In the genomic region with DNA sequence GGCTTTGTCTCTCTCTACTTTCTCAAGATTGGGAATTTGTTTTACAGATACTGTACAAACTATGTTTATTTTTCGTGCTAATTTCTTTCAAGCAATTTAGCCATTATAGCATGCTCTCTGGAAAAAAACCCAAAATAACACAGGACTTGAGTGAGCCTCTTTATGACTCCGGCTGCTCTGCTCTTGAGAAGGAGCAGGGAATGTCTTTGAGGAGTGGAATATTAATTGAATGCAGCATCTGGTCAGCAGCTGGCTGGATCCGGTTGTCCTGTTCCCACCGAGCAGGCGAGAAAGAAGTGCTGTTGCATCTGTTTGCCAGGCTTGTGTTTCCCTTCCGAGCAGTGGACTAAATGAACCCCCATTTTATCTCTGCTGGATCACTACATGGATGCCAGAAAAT, we compare ENCODE assay signal across 8 mouse cellular contexts.
DNase-seq lines count a peak whose midpoint lies in the region; ATAC-seq lines count a peak whose summit lies in the region.

No protein-coding gene starts in this region.

- H3K4me1 ChIP-seq in heart, embryonic 11.5 days (ENCODE audit: control insufficient read depth, insufficient read depth, low read length): no peaks in the 10 kb centered on the region
- peaks cover 34% of the 10 kb centered on the region for H3K4me1 ChIP-seq in forebrain, embryonic 13.5 days
- H3K4me1 ChIP-seq in midbrain, embryonic 15.5 days: peaks cover 29% of the 10 kb centered on the region

- H3K9me3 ChIP-seq in heart, embryonic 11.5 days (replicated peaks; ENCODE audit: control insufficient read depth, low read length): no peaks in the 10 kb centered on the region
- H3K9me3 ChIP-seq in forebrain, embryonic 13.5 days (replicated peaks): no peaks in the 10 kb centered on the region
- H3K9me3 ChIP-seq in midbrain, embryonic 15.5 days: no peaks in the 10 kb centered on the region

- 47% methylated on average over 6 of the region's 6 CpGs for WGBS in heart, embryonic 11.5 days (ENCODE audit: insufficient replicate concordance)
- WGBS in forebrain, embryonic 13.5 days: 6% methylated on average over 6 of the region's 6 CpGs
- 17% methylated on average over 6 of the region's 6 CpGs for WGBS in midbrain, embryonic 15.5 days

- peak; percentile 20 to 29 for DNase-seq in heart, adult 18-20 months
- peak; percentile 60 for DNase-seq in kidney, postnatal 10 days
- no peak for DNase-seq in spleen, postnatal 4 days (ENCODE audit: low spot score in 2 of 2)
- DNase-seq in adrenal gland, postnatal 25 days: no peak
- no peak for DNase-seq in c-Kit-positive CD71-positive TER-119-positive erythroid progenitor cells, embryonic 14.5 days (ENCODE audit: low spot score)

- H3K4me3 ChIP-seq in heart, embryonic 11.5 days (ENCODE audit: low read depth, low read length): no peak overlapping the region
- no peak overlapping the region for H3K4me3 ChIP-seq in forebrain, embryonic 13.5 days
- no peak overlapping the region for H3K4me3 ChIP-seq in midbrain, embryonic 15.5 days

- H3K27me3 ChIP-seq in heart, embryonic 11.5 days (ENCODE audit: control insufficient read depth, insufficient read depth, low read length): no peaks in the 10 kb centered on the region
- H3K27me3 ChIP-seq in forebrain, embryonic 13.5 days: peaks cover 59% of the 10 kb centered on the region
- 0 out of 2 replicates have a peak, but pooled peaks cover 4% of the 10 kb centered on the region for H3K27me3 ChIP-seq in midbrain, embryonic 15.5 days (replicated peaks)

- H3K9ac ChIP-seq in heart, embryonic 11.5 days (ENCODE audit: low read depth, low read length): no peak overlapping the region
- H3K9ac ChIP-seq in forebrain, embryonic 13.5 days: no peak overlapping the region
- H3K9ac ChIP-seq in midbrain, embryonic 15.5 days: no peak overlapping the region

- H3K4me2 ChIP-seq in heart, embryonic 11.5 days: no peak overlapping the region
- H3K4me2 ChIP-seq in forebrain, embryonic 13.5 days: peak overlapping the region; percentile 40
- H3K4me2 ChIP-seq in midbrain, embryonic 15.5 days: peak overlapping the region; percentile 30

- ATAC-seq in heart, embryonic 11.5 days (replicated peaks; ENCODE audit: insufficient number of reproducible peaks, low FRiP score, low TSS enrichment): no peak
- peak; percentile 30; the same call in 1 of the 2 replicates for ATAC-seq in forebrain, embryonic 13.5 days
- ATAC-seq in midbrain, embryonic 15.5 days (replicated peaks): peak; percentile 41; the same call in 1 of the 2 replicates

- H3K36me3 ChIP-seq in heart, embryonic 11.5 days (ENCODE audit: control insufficient read depth, insufficient read depth, low read length): no peaks in the 10 kb centered on the region
- no peaks in the 10 kb centered on the region for H3K36me3 ChIP-seq in forebrain, embryonic 13.5 days (ENCODE audit: poor library complexity, severe bottlenecking)
- H3K36me3 ChIP-seq in midbrain, embryonic 15.5 days (replicated peaks): no peaks in the 10 kb centered on the region

- H3K27ac ChIP-seq in heart, embryonic 11.5 days (ENCODE audit: low read depth, low read length): no peak overlapping the region
- H3K27ac ChIP-seq in forebrain, embryonic 13.5 days: peak overlapping the region; percentile 54; the same call in 1 of the 2 replicates
- H3K27ac ChIP-seq in midbrain, embryonic 15.5 days: peak overlapping the region; percentile 75

Comparison
In these comparisons a context has a peak if more than half of its experiments do, and no peak if none do; other contexts are left out.
1. DNase-seq: peak in heart, adult 18-20 months (2 of 2) and kidney, postnatal 10 days (single experiment); none in spleen, postnatal 4 days (0 of 2), adrenal gland, postnatal 25 days (single experiment) and c-Kit-positive CD71-positive TER-119-positive erythroid progenitor cells, embryonic 14.5 days (single experiment).